Mouse (Mus musculus) cerebellum, adult 2 months (tissue): ENCODE measurements around the gene Sp110.
"Not testable (repeated sequence)": the region's sequence is repeated elsewhere in the genome, so short reads cannot be mapped to it uniquely, and the experiment has no call there.

Source experiments
- CTCF ChIP-seq: fragments of 200-500 bp; IDR thresholded peaks from 2 replicates; pipeline ENCODE4 v1.5.1; 2011; ENCODE audit warnings: low read depth, mild to moderate bottlenecking, control low read depth, low read length, moderate library complexity, borderline replicate concordance; ENCODE audit not compliant: insufficient read depth
- POLR2A ChIP-seq: fragments of 200-500 bp; IDR thresholded peaks from 2 replicates; pipeline ENCODE4 v1.6.1; 2011; ENCODE audit warnings: low read length, control low read depth, borderline replicate concordance; ENCODE audit not compliant: insufficient read depth

- TF ChIP-seq POLR2A, CTCF: not testable (repeated sequence)
Observed at GRCm38 (mm10) chr1:85600078-85600477, 1.5 kb upstream of the Sp110 start, which contains the start of gene Sp140.
